Mouse (Mus musculus): Measurements from ENCODE around the gene Cracr2b.

- no peak for TF ChIP-seq TAL1 (IDR thresholded peaks at IDR 0.05; ENCODE audit: low read length)
- no peak for TF ChIP-seq GATA1 (IDR thresholded peaks at IDR 0.05; ENCODE audit: low read length)
These were observed 1.5 kb downstream of the Cracr2b start for GRCm38 (mm10) chr7:141462333-141462821.

Measured in erythroblast, embryonic 14.5 days (primary cell).